Mouse (Mus musculus) activated CD4-positive, CD25-positive, alpha-beta regulatory T cell, adult 4 months (primary cell): ENCODE results near the gene Plcz1. TPM values are rescaled to one million over a fixed set of nuclear protein-coding genes. Genes with fewer than 3 reads are reported as not detected.

ENCODE experiments used
- ATAC-seq: one replicate; pipeline ENCODE4 v1.8.0; 2017
- polyA plus RNA-seq, 2 experiments: library from polyadenylated mRNA; unstranded; fragments of 100-300 nt; shearing (Covaris generic); gene quantifications; one replicate each; pipeline ENCODE4 v1.2.1; 2017

Plcz1 gene
- polyA plus RNA-seq, 2 experiments from 2014 or later, result not detected

DNA sequence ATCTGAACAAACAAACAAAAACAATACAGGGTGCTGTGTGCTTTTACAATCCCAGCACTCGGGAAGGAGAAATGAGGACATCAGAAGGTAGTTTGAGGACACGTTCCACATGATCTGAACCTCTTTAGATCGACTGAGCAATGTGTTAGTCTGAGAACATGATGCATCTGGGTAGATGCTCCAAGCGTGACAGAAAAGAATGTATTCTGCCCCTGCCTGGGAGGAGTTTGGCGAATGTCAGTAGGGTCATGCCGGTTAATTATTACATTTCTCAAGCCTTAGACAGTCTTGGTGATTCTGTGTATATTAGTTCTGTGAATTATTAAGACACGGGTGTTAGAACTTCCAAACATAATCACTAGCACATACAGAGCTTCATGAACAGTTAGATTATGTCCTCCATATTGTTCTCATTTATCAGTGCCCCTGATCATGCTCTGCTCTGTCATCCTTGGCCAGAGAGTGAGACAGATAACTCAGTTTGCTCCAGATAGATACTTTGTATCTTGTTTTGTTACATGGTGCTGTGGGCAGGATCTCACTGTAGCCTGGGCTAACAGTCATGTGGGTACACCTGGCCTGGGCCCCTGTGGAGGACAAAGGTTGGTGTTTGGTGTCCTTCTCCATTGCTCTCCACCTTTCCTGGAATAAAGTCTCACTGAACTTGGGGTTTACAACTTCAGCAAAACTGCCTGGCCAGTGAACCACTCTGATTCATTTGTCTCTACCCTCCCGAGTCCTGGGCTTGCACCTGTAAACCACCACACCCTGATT lies 94.0 kb downstream of the Plcz1 start:
- no peak for ATAC-seq

Other genes with a start within 250 kb of the Plcz1 start
- gene Capza3, start 205 bp downstream of the Plcz1 start, polyA plus RNA-seq, result not detected